Mouse (Mus musculus): Measurements from ENCODE around the gene Nhej1.

The Nhej1 gene

GRCm38 (mm10) chr1:74973590-74973989 lies 151.4 kb downstream of the Nhej1 start:
- no peak for DNase-seq (ENCODE audit: low spot score)

GRCm38 (mm10) chr1:74971353-74972050 lies 153.5 kb downstream of the Nhej1 start:
- DNase-seq (ENCODE audit: low spot score) = no peak

- DNase-seq (ENCODE audit: low spot score) = no peak
These were observed 156.9 kb downstream of the Nhej1 start for GRCm38 (mm10) chr1:74967962-74968580.

- DNase-seq (ENCODE audit: low spot score) = peak; percentile 90
These were observed 160.3 kb downstream of the Nhej1 start for GRCm38 (mm10) chr1:74964494-74965215.

- no peak for DNase-seq (ENCODE audit: low spot score)
These were observed 162.2 kb downstream of the Nhej1 start for GRCm38 (mm10) chr1:74962853-74963227.

GRCm38 (mm10) chr1:74962126-74962852 lies 162.7 kb downstream of the Nhej1 start:
- DNase-seq (ENCODE audit: low spot score) = no peak

GRCm38 (mm10) chr1:74961722-74962121 lies 163.3 kb downstream of the Nhej1 start:
- DNase-seq (ENCODE audit: low spot score) = no peak

GRCm38 (mm10) chr1:74960059-74960458 lies 164.9 kb downstream of the Nhej1 start:
- DNase-seq (ENCODE audit: low spot score) = no peak

GRCm38 (mm10) chr1:74951556-74952210 lies 173.3 kb downstream of the Nhej1 start, which contains the start of gene Ihh:
Gene Ihh, minus strand, starts transcription at chr1:74951672.
- peak; percentile 49 for DNase-seq (ENCODE audit: low spot score)

GRCm38 (mm10) chr1:74950576-74951490 lies 174.2 kb downstream of the Nhej1 start:
- DNase-seq (ENCODE audit: low spot score) = peak; percentile 50

GRCm38 (mm10) chr1:74950066-74950465 lies 174.9 kb downstream of the Nhej1 start:
- DNase-seq (ENCODE audit: low spot score) = no peak

- peak; percentile 52 for DNase-seq (ENCODE audit: low spot score)
These were observed 175.3 kb downstream of the Nhej1 start for GRCm38 (mm10) chr1:74949666-74950050.

GRCm38 (mm10) chr1:74948784-74949665 lies 176.0 kb downstream of the Nhej1 start:
- DNase-seq (ENCODE audit: low spot score) = peak; percentile 83

GRCm38 (mm10) chr1:74947986-74948670 lies 176.9 kb downstream of the Nhej1 start:
- DNase-seq (ENCODE audit: low spot score) = peak; percentile 52

GRCm38 (mm10) chr1:74941651-74942360 lies 183.2 kb downstream of the Nhej1 start:
- DNase-seq (ENCODE audit: low spot score) = no peak

GRCm38 (mm10) chr1:74939762-74940161 lies 185.2 kb downstream of the Nhej1 start:
- DNase-seq (ENCODE audit: low spot score) = no peak

GRCm38 (mm10) chr1:74936221-74936830 lies 188.7 kb downstream of the Nhej1 start:
- no peak for DNase-seq (ENCODE audit: low spot score)

- DNase-seq (ENCODE audit: low spot score) = peak; percentile 68
These were observed 189.6 kb downstream of the Nhej1 start, which contains the start of gene Cfap65 for GRCm38 (mm10) chr1:74935402-74935801. Gene Cfap65, minus strand, starts transcription at chr1:74935599.

All from testis, postnatal 10 days (tissue).